Mouse (Mus musculus): Measurements from ENCODE around the gene Cdk12. TPM values are rescaled to one million over a fixed set of nuclear protein-coding genes. Genes with fewer than 3 reads are reported as not detected.

The Cdk12 gene
- total RNA-seq, 2 experiments from 2014 or later, result 49.1 to 57.2 TPM

DNA sequence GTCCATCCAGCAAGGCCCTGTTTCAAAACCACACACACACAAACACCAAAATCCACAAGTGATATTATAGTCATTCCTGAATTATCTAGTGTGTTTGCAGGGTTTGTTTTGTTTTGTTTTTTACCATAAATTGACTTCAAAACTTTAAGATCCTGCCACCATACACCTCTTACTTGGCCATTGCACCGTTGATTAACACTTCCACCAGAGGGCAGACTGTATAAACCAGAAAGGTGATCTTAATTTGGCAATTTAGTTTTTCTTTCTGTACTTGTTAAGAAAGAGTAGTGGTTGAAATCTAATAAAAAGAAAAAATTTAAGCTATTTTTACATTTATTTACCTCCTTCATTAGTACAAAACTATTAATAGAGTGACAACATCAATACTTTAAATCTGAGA lies 44.5 kb downstream of the Cdk12 start:
- ATAC-seq (replicated peaks; ENCODE audit: poor library complexity, severe bottlenecking), result no peak

DNA sequence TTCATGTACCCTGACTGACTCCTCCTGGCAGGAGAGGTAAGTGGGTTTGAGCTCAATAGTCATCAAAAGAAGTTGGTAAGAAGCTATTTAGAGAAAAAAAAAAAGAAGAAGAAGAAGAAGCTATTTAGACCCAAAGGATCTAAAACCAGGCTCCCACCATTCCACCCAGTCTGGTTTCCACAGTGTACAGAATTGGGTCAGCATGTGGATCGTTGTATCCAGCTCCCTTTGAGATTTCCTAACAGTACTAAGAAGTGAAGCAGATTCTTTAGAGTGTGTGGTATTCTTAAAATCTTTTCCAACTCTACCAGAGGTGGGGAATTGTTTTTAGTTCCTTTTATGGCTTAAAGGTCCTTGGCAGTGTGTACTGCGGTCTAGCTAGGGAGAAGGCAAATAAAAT lies 50.9 kb downstream of the Cdk12 start:
- ATAC-seq (replicated peaks; ENCODE audit: poor library complexity, severe bottlenecking), result no peak

DNA sequence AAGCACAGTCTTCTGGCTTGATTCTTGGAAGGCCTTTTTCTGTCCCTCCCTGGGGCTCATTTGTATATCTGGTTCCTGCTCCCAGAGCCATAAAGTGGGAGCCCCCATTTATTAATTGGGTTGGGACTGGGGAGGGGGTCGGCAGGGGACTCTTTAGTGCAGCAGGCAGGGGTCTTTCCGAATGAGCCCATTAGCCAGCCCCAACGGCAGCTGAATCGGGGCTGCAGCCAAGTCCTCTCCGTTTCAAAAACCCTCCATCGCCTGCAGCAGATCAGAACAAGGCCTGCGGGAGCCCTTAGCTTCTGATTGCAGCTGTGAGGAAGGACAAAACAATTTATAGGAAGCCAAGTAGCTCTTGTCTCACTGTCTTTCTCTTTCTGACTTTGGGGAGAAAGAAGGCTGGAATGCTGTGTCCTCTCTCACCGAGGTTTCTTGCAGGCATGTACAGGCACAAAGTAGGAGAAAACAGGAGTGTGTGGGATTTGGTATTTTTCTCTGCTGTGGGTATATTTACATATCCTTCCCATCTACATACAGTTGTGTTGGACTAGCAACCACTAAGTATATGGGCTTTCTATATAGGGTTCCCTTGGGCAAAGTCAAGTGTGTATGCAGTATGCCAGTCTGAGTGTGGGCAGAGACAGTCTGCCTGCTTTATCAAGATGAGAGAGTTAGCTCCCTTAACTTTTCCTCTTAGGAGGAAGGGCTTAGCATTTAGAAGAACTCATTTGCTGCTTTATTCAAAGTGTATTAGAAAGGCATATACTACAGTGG lies 58.0 kb downstream of the Cdk12 start:
- ATAC-seq (replicated peaks; ENCODE audit: poor library complexity, severe bottlenecking), result no peak

DNA sequence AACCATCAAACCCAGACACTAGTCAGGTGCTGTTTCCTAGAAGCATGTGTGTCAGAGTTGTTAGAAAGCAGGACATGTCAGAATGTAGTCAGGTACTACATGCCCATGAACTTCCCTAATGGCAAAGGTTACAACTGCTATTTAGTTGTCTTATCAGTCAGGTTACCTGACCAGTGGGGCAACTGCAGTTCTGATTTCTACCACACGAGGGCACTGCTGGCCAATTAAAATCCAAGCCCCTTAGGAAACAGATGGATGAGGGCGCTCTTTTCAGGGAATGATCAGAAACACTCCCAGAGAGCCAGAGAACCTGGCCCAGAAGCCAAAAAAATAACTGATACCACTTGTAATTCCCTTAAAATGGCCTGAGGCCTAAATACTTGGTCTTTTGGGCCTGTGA lies 62.2 kb downstream of the Cdk12 start:
- ATAC-seq (replicated peaks; ENCODE audit: poor library complexity, severe bottlenecking), result peak; percentile 42; the same call in 1 of the 2 replicates

DNA sequence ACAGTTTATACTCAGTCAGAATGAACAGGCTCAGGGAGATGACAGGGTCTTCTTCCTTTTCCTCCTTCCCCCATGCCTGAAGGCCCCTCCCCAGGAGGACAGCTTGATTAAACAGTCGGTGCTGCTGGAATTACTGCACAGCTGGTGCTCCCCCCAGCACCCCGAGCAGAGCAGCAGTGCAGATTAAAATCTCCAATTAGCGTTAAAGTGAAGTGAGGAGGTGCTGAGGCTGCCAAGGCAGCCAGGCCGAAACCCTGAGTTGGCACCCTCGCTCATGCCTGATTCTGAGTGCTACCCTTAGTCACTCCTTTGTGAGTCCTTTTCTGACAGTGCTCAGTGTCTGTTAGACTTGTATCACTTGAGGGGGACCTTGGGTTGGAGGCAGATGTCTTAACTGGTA lies 63.0 kb downstream of the Cdk12 start:
- no peak for ATAC-seq (replicated peaks; ENCODE audit: poor library complexity, severe bottlenecking)

DNA sequence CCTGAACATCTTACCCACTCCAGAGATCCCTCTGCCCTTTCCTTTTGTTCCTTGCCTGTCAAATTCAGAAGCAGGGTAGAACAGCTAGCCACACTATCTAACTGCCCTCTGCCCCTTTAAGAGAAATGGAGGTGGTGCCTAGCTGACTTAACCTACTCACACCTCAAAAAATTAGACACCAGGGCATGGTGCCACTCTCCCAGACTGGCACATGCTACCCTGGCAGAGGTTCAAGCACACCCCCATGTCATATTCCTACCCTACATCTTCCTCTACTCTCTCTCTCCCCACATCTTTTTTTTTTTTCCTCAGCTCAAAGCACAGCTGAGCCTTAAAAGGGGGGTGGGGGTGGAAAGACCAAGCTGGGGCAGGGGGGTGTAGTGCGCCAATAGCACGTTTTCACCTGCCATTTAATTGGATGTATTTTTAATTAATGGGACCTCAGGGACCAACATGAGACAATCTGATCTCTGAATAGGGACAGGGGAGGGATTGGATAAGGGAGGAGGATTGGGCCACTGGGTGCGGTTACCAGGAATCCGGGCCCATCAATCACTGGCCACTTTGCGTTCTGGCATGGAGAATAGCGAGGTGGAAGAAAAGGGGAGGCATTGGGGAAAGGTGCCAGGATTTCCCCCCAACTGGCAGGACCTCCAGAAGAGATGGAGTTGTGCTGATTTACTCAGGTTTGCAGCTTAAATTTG lies 64.0 kb downstream of the Cdk12 start:
- no peak for ATAC-seq (replicated peaks; ENCODE audit: poor library complexity, severe bottlenecking)

DNA sequence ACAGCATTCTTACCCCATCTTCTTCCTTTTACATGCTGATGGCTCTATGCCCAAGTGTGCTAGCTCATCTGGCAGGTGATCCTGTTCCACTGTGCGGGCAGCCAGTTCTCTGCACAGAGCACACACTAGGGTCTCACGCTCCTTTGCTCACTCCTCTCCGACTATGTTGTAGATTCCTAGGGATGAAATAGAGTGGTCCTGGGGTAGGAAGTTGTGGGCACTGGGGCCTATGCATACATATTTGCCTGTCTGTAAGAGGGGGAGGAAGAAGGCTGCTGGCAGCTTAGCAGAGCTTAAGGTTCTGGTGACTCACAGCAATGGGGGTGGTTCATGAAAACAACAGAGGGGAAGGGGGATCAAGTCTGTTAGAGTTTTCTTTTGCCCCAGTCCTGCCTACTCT lies 67.2 kb downstream of the Cdk12 start:
- ATAC-seq (replicated peaks; ENCODE audit: poor library complexity, severe bottlenecking), result no peak

DNA sequence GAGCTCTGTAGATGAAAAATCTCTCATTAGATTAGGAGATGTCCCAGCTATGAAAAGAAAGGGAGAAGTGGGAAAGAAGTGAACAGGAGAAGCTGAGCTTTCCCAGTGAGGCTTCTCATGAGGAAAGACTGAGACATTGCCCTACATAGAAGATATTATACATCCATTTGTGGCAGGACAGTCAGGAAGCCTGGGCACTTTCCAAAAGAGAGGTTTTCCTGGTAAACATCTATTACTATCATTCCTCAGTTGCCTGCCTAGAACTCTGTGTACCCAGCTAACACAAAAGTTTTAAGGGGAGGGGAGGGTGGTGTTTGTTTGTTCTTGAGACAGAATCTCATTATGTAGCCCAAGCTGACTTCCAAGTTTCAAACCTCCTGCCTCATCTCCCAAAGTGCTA lies 67.6 kb downstream of the Cdk12 start:
- no peak for ATAC-seq (replicated peaks; ENCODE audit: poor library complexity, severe bottlenecking)

DNA sequence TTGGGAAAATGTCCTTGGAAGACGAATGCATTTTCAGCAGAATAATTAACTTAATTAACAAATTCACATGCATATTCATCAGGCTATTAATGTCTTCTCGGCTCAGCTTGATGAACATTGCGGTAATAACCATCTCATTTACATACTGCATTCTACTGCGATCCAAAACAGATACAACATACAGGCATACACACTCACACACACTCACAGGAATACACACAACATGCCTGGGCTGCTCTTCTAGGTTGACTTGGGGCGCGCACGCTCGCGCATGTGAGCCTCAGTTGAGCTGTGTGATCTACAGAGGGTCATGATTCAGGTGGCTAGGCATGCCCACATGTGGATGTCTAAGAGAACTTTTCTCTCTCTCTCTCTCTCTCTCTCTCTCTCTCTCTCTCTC lies 80.9 kb downstream of the Cdk12 start:
- no peak for ATAC-seq (replicated peaks; ENCODE audit: poor library complexity, severe bottlenecking)

DNA sequence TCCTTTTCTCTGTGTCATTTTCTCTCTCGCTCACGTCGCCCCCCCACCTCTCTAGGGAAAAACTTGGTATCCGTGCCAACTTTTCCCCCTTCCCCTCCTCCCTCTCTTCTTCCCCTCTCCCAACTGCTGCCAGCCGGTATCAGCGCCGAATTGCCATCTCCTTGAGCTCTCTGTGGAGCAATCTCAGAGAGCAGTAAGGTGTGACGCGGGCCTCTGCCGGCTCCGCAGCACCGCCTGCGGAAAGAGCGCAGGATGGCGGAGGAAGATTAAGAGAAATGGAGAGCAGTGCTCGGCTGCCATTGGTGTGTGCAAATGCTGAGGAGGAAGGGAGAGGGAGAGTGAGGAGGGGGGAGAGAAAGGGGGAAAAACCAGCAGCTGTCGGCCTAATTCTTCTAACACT lies 81.4 kb downstream of the Cdk12 start:
- ATAC-seq (replicated peaks; ENCODE audit: poor library complexity, severe bottlenecking), result peak; percentile 35

DNA sequence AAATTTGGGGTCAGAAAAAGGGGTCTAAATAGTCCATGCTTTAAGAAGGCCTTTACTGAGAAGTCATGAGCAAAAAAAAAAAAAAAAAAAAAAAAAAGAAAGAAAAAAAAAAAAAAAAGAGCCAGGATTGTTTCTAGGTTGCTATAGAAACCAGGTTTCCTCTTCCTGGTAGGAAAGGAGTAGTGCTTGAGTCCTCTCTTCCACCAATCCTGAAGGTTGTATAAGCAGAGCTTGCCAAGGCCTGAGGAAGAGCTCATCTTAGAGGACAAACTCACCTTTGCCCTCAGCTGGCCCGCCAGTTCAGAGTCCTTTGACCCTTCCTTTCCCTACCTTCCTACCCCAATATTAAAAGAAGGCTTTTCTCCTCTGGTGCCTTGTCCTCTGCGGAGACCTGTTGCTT lies 82.5 kb downstream of the Cdk12 start:
- no peak for ATAC-seq (replicated peaks; ENCODE audit: poor library complexity, severe bottlenecking)

DNA sequence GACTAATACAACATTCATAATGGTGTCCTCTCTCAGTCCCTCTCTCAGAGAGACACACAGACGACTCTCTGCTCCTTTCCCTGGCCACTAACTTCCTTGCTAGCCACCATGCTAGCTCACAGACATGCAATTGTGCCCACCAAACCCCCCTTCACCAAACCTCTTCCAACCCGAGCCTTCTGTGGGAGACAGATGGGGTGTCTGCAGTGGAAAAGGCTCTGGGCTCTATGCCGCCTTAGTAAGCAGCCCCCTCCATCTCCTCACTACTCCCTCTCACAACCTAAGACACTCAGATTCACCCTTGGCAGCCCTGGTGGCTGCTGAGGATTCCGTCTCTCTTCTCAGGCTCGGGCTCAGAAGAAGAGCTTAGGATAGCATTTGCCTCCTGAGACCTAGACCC lies 84.7 kb downstream of the Cdk12 start:
- ATAC-seq (replicated peaks; ENCODE audit: poor library complexity, severe bottlenecking), result no peak

DNA sequence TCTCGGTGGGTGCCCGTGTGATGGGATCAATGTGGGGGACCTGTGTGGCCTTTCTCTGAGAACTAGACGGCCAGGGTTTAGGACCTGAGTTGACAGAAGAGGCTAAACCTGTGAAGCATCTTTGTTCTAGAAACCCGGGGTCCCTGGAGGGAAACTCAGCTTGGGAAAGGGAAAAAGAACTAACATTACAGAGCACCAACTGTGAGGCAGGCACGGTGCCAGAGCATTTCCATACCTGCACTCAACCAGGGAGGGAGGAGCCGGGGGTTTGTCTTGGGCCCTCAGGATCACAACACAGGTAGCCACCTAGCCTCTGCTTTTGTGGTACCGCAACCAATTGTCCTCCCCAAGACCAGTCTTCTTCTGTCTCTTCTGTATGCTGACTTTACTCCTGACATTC lies 85.1 kb downstream of the Cdk12 start:
- ATAC-seq (replicated peaks; ENCODE audit: poor library complexity, severe bottlenecking), result no peak

DNA sequence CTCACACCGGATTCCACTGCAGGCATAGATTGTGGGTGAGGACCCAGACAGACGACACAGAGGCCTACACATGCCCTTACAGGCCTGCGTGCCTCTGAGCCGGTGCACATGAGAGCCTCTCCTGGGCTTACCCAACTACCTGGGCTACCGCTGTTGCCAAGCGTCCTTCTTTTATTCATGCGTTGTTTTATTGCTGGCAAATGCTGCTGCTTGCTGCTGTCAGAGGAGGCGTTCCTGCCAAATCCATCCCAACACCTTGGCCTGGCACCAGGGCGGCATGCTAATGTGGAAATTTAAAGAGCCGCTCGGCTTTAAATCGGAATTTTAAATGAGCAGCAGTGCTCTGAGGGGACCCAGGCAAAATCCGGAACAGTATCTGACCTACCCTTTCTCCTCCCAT lies 87.0 kb downstream of the Cdk12 start:
- ATAC-seq (replicated peaks; ENCODE audit: poor library complexity, severe bottlenecking), result no peak

DNA sequence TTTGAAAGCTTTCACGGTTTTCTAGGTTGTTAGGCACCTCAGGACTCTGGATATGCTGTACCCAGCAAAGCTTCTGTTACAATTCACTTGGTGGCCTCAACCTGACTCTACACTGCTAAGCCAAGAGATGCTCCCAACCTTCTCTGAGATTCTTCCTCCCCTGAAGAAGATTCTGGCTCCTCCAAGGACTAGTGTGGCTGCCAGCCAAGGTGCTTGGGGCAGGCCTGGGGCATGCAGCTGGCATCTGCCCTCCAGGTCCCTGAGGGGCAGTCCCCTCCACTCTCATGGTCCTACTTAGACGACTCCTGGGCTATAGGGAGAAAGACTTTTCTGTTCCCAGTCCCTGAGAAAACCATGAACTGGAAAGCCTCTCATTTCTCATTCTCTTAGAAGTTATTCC lies 88.0 kb downstream of the Cdk12 start:
- no peak for ATAC-seq (replicated peaks; ENCODE audit: poor library complexity, severe bottlenecking)

DNA sequence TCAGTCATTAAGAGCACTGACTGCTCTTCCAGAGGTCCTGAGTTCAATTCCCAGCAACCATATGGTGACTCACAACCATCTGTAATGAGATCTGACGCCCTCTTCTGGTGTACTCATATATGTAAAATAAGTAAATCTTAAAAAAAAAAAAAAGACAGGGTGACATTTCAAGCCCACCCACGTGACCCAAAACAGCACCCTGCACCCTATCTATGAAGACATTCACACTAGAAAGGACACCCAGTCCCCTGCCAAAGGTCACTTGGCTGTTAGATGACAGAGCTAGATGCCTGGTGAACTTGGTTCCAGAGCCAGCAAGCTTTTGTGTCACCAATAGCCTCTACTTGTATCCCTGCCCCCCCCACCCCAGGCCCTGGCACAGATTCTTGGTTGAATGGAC lies 90.2 kb downstream of the Cdk12 start:
- no peak for ATAC-seq (replicated peaks; ENCODE audit: poor library complexity, severe bottlenecking)

DNA sequence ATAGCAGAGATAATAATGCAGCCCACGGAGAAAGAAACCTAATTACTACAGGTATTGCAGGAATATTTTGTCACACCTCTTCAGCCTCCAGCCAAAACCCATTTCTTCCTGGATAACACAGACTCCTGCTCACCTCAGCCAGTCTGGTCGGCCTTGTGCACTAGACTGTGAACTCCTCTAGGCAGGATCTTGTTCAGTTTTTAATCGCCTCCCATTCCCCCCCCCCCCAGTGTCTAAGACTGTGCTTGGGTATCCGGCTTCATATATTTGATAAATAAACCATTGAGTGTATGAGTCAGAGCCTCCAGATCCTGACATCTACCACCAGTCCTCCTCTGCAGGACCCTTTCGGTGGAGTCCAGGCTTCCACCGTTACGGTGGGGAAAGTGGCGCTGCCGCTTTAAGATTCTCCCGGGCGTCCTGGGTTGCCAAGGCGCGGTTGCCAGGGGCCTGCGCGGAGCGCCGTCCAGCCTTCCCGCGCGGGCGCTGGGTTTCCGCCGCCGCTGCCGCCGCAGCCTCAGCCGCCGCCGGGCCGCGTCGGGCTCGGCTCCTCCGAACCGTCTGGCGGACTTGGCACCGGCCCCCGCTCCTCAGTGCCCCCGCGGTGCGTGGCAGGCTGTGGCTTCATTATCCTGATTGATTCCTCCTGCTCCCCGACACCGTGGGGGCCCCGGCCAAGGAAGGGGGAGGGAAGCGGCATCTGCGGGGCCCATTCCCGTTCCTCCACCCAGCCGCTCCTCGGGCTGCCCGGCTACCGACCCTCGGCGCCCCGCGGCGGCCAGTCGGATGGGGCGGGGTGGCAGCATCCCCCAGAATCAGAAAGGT lies 91.5 kb downstream of the Cdk12 start:
- peak; percentile 62 for ATAC-seq (replicated peaks; ENCODE audit: poor library complexity, severe bottlenecking)

DNA sequence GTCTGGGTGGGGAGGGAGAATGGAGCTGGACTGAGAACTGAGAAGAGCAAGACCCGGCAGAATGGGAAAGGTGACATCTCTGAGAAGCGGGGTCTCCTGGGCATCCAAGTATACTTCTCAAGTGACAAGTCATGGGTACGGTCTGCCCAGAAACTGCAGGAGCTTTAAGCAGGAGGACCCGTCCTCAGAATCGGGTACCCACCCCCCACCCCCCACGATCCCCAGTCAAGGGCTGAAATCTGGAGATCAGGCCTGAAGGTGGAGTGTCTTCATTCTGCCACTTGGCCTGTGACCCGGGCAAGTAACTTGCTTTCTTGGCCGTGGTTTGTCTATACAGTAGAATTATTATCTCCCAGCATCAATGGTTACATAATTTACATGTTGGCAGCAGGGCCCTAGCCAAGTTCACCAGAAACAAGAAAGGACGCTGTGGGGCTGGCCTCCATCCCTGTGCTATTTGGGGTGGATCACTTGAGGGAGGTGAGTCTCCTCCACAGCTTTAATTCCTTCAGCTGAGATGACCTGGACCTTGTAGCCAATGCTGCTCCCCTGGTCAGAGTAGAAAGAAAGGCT lies 92.2 kb downstream of the Cdk12 start:
- ATAC-seq (replicated peaks; ENCODE audit: poor library complexity, severe bottlenecking), result no peak

DNA sequence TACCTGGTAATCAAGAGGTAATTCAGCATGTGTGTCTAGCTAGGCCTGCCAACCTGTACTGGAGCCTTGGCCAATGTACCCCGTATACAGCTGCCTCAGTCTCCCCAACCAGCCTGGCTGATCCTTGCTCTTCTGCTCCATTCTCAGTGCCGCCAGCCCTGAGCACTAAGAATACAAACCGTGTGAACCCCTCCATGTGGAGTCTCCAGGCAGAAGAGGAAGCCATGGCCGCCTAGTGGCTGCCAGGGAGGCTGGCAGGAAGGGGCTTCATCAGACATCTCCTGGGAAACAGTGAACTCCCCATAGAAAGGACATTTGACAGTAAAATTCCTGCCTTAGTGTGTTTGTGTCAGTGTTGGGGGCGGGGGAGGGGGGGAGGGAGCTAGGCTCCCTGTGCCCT lies 93.4 kb downstream of the Cdk12 start:
- ATAC-seq (replicated peaks; ENCODE audit: poor library complexity, severe bottlenecking), result peak; percentile 55; the same call in 1 of the 2 replicates

DNA sequence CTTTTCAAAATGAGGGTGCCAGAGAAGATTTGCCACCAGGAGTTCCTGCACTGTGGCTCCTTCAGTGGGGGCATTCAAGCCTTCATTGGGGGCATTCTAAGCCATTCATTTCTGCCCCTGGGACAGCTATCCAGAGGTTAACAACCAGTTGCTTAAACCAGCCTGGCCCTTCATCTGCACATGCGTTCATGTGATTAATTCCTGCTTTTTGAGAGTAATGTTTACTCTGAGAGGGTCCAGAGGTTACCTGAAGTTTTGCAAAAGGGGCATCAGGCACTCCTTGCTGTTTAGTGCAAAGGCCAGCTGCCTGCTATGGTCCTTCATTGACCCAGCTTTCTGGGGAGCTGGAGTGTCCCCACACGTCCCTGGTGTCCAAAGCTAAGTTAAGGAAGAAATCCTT lies 94.1 kb downstream of the Cdk12 start:
- ATAC-seq (replicated peaks; ENCODE audit: poor library complexity, severe bottlenecking), result no peak

DNA sequence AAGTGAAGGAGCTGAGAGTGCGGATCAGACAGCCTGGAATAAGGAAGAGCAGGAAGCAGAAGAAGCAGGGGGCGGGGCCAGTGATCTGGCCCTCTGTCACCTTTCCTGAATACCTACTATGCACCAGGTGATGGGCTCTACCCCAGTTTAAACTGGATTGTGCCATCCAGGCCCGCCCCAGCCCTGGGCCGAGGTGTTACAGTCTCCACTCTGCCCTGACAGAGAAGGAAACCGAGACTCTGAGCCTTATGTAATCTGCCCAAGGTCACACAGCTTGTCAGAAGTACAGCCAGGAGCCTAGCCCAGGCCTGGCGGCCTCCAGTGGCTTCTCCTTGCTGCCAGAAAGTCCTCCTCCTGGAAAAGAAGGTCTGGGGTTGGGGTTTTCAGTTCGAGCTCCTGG lies 94.9 kb downstream of the Cdk12 start:
- ATAC-seq (replicated peaks; ENCODE audit: poor library complexity, severe bottlenecking), result no peak
